Mouse (Mus musculus) WW6 (cell line): ENCODE data around the gene Tenm2.

ENCODE experiments used
- DNase-seq: peaks from one replicate; pipeline ENCODE4 v3.0.0-alpha.2; 2013; ENCODE audit warnings: low read depth, low spot score

The Tenm2 gene

DNA sequence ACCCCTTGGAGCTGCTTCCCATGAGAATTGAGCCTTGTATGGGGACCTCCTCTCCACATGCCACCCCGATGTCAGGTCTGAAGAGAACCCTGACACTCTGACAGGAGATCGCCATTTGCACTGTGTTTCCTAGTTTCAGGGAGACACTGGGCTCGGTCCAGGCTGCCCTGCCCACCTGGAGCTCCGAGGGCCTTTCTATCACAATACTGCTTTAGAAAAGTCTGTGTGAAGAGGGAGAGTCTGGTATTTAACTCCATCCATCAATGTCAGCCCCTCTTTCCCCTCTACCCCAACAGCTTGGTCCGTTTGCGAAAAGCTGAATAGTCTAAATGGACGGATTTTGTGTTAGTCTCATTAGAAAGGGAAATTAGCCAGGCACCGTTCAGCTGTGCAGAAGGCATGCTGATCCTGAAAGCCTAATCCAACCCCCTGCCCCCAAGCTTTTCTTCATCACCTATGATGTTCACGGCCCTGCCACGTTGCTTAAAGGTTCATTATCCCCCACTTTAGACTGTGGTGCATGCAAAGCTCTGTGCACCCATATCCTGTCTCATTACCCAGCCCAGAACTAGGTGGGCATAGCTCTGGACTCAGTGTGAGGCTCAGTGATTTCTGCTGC, 538.6 kb downstream of the Tenm2 start:
- no peak for DNase-seq

GRCm38 (mm10) chr11:36694810-36695209, 541.0 kb downstream of the Tenm2 start:
- no peak for DNase-seq

- no peak for DNase-seq
Measured at GRCm38 (mm10) chr11:36692637-36693036, 543.1 kb downstream of the Tenm2 start.

DNA sequence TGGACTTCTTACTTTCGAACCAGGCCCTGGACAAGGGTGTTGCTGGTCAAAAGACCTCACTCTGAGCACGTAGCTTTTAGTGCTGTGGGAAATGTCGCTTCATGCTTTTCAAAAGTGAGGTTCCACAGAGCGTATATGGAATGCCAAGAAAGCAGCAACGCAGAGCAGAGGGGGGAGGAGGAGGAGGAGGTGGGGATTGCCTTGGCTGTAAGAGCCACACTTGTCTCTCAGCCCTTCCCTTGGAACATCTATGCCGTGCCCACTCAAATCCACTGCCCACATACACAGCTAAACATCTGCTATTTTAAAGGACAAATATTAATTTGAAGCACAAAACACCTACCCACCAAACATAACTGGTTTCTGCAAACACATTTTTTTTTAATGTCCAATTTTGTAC, 544.9 kb downstream of the Tenm2 start:
- no peak for DNase-seq

GRCm38 (mm10) chr11:36686253-36686652, 549.5 kb downstream of the Tenm2 start:
- no peak for DNase-seq

DNA sequence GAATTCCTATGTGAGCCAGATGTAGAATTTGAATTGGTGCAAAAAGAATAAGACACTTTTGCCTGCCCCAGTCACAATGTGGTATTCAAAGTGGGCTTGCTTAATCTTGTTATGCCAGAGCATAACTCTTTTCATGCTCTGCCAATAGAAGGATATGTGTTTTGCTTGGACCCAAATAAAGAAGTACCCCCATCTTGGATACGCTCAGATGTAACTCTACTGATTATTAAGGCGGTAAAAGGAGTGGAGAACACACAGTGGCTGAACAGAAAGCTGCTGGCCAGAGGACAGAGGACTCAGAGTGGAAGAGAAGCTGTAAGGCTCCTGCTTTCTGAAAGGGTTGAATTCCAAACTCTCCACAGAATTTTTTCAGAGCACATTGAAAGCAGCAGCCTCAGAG, 556.4 kb downstream of the Tenm2 start:
- DNase-seq = no peak

DNA sequence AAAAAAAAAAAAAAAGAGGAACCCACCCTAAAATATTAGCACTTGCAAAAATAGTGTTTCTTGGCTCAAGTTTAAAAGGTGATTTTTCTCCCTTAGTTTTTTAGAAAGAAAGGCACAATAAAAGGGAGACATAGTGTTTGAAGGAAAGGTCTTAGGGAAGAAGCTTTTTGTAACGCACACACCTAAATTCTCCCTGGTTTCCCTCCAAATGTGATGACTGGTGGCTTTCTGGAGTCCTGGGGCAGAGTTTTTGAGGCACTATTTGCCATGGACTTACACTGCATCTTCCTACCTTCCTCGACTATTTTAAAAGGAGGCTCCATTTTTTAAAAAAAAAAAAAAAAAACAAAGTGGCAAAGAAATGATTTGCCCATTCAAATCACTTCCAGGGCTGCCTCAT, 557.2 kb downstream of the Tenm2 start:
- DNase-seq = no peak

DNA sequence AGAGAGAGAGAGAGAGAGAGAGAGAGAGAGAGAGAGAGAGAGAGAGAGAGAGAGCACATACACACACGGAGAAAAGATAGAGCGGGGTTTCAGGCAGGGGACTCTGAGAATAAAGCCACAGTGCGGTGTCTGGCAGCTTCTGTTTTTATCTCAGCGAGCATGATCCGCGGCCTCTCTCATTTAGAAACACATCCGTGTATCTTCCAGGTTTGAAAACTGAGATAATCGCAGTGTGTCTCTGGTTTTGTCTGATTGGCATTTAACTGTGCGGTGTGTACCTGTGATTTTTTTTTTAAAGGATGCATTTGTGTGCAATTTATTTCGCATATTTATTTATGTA, 557.7 kb downstream of the Tenm2 start:
- DNase-seq = no peak

DNA sequence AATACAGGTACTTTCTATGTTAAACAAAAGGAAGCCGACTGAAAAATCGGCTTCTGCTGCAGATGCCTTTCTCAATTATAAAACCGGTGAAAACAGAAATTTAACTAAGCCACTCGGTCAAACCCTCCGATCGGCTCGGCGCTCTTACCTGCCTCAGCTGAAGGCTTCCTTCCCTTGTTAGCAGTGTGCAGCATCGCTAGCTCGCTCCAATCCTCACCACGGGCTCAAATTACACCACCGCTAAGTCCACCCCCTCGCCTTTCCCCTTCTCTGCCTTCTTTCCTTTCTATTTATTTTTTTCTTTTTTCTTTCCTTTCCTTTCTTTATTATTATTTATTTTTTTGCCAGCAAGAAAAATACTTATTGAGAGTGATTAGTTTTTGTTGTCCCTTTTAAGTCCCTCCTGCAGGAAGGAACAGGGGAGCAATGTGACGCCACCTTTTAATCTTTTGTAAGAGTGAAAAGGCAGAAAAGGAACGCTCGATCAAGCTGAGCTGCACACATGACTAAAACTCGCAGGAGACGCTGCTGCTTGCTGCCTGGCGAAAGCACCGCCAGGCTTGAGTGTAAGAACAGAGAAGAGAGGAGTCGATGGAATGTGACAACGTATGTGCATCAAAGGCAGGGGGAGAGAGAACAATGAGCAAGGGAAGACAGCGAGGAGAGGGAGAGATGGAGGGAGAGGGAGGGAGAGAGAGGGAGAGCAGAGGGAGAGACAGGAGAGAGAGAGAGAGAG, 558.3 kb downstream of the Tenm2 start:
- peak; percentile 16 for DNase-seq

- no peak for DNase-seq
Measured at GRCm38 (mm10) chr11:36676446-36677284, 559.1 kb downstream of the Tenm2 start.

DNA sequence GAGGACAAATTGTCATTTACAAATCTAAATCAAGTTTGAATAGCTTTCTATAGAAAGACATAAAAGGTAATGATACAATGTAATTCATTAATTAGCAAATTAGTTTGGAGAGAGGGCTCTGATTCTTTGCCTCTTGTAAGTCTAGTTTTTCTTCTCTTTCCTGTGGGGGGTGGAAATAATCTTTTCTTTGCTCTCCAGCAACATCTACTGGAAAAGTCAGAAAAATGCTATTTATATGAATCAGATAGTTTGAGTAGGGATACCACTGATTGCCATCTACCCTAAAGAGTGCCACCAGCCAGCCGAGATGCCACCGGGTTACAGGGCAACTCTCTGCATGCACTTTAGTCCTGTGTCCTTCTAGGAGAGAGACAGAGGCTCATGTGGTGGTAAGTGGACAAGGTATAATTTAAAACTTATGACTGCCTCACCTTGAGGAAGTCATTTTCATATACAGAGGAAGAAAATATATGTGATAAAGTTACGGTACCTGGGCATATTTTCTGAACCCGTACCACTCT, 560.8 kb downstream of the Tenm2 start:
- no peak for DNase-seq

DNA sequence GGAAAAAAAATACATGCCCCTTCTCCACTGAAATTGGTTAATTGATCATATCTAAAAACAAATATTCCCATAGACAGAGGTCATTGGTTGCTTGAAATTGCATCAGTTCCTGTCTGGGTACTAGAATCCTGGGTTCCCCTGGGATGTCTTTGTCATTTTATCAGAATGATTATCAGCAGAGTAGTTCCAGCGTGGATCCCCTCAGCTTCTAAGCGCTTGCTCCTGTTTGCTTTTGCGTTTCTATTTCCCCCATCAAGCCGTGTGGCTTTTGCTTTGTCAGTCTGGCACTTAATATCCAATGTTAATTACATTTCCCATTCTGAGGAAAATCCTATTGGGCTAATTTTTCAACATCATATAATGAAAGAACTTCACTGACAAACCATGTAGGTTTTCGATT, 561.6 kb downstream of the Tenm2 start:
- DNase-seq = no peak

DNA sequence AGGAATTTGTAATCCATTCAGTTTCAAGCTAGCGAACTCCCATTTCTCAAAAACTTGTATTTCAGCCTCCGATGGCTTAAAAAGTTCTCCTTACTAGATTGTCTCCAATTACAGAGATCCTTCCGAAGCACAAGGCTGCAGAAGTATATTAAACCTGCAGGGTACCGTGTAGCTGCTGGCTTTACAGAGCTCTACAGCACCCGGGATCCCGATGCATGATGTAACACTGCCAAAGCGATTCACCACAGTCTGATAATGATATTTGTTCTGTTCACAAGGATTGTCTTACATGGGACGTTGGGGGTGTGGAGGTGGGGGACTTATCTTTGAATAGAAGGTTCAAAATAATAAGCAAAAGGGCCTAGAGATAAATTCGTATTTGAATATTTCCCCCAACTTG, 564.6 kb downstream of the Tenm2 start:
- no peak for DNase-seq

DNA sequence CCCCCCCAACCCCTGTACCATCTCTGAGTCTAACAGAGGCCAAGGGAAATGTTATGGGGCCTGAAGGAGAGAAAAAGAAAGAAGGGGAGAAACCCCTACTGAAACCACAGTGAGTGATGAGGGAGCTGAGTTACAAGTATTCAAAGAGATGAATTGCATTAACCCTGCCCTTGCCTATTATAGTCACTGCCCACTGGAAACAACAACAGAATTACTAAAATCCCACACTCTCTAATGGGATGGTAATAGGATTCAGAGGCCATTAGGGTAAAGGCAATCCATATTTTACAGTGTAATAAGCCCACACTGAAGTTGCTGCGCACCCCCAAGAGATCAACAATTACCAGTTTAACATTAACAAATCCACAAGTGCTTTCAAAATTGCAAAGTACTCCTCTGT, 571.7 kb downstream of the Tenm2 start:
- DNase-seq = no peak

DNA sequence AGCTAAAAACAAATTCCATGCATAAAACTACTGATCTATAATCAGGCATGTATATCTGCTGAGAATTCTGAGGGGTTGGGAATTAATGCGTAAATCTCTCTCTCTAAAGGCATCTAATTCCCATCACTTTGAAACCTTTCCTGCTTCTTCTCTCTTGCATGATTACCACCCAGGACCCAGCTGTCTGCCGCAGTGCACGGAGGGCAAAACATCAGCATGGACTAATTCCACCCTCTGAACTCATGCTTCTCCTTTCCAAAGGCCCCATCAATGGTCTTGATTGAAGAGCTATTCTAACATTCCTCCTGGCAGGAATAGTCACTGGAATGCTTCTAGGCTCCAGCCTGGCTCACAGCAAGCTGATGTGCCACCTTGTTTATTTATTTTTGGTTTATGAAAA, 572.2 kb downstream of the Tenm2 start:
- no peak for DNase-seq

DNA sequence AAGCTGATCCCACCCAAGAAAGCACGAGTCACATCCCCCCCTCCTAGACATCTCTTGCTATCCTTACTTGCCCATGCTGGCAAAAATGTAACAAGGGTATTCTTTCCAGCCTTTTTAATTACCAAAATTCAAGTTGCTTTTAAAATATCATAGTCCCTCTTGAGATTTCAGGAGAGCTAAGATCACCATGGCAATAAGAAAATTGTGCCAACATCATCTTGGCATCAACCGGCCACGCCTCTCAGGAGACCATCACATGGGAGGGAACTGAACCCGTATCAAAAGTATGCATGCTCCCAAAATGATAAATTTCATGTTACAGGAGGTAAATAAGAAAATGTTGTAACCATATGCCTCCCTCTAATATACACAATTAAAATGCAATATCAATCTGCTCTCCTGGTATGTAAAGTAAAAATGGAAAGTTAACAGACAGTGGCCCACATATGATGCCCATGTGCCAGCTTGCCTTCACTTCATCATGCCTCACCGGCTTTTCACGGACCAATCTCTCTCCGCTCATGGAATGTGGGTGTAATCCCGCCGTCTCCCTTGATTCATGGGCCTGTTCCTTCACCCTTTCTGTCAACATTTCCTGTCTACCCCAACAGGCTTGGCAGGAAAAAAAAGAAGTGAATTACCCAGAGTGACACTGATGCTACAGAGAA, 582.0 kb downstream of the Tenm2 start:
- no peak for DNase-seq

- DNase-seq = no peak
Measured at GRCm38 (mm10) chr11:36647179-36647578, 588.6 kb downstream of the Tenm2 start.

- DNase-seq = no peak
Measured at GRCm38 (mm10) chr11:36635082-36635481, 600.7 kb downstream of the Tenm2 start.

DNA sequence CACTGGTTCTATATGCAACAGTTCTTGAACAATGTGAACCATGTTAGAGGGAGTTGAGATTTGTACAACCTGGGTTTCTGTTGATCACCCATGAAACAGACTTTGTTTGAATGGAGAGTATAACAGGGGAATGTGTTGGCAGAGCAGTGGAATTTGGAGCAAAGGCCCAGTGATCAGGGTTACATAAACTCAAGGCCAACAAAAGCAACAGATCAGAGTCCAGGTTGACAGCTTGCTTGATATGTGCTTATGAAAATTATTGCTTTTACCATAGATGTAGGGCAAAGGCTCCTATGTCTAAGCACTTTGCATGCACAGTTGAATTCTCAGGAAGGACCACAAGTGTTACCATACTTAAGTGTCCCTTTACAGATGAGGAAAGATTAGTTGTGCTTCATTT, 603.6 kb downstream of the Tenm2 start:
- DNase-seq = no peak

GRCm38 (mm10) chr11:36613807-36614206, 622.0 kb downstream of the Tenm2 start:
- no peak for DNase-seq

- DNase-seq = no peak
Measured at GRCm38 (mm10) chr11:36604815-36605382, 630.9 kb downstream of the Tenm2 start.

DNA sequence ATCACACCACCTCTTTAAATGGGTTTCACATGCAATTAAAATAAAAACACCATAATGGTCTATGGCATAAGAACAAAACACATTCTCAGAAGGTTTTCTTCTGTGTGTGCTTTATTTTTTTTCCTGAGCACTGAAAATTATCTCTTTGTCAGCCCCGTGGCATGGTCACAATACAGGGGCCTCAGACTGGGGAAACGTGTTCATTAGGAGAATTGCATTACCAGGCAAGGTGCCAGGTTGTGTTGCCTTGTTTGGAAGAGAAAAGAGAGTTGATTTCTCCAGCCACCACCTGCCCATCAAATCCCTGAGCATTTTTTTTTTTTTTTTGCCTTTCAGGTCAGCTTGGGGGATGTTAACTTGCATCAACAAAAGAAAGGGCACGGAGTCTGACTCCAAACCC, 631.5 kb downstream of the Tenm2 start:
- DNase-seq = no peak
